Mouse (Mus musculus): ENCODE measurements around the gene Hsd17b7.

DNA sequence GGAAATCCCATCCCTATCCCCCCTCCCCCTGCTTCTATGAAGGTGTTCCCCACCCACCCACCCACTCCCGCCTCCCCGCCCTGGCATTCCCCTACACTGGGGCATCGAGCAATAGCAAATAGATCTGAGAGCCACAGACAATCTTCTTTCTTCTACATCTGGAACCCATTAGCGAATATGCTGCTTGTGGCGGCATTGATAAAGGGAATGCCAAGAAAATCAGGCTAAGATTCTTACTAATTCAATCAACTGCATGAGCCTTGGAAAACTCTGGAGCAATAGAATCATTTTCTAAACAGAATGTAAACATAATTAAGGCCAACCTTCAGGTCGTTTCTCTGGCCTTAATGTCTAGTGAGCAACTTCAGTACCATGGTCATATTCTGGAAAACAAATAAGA, 57.5 kb downstream of the Hsd17b7 start:
- TF ChIP-seq POLR2A (IDR thresholded peaks at IDR 0.05; ENCODE audit: insufficient read depth, low read length) (no peak), EP300 (IDR thresholded peaks at IDR 0.05; ENCODE audit: insufficient read depth, low read depth, low read length) (no peak)

Data from ES-Bruce4 (cell line).